Mouse (Mus musculus): ENCODE measurements around the gene Scnm1.

The Scnm1 gene

DNA sequence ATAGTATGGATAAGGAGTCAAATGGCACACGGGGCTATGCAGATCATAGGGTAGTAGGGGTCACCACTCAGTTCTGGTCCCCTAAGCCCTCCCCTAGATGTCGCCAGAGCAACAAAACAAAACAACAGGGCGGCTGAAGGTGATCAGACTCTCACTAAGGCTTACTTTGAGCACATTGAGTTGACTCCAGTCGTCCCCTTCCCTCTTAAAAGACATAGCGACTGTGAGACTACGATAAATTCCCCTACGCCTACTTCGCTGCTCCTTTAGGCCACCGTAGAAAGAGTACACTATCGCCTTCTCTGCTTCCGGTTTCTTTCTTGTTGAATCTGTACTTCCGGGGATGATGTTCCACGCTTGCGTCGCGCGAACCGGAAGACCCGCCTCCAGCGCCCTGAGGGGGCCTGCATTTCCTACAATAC, at the start of gene Scnm1, which contains the start of gene Lysmd1:
Scnm1 (minus strand) TSS at position 332 of the 422 bp plus-strand sequence.
Lysmd1 (plus strand) TSS at position 409 of the 422 bp plus-strand sequence.
- DNase-seq (ENCODE audit: low spot score in 2 of 2): peak; percentile 93 to 94

- no peak for DNase-seq (ENCODE audit: low spot score in 2 of 2)
Measured at GRCm38 (mm10) chr3:95181841-95182240, 48.0 kb upstream of the Scnm1 start.

GRCm38 (mm10) chr3:95179890-95180289, 46.1 kb upstream of the Scnm1 start:
- DNase-seq (ENCODE audit: low spot score in 2 of 2): no peak

DNA sequence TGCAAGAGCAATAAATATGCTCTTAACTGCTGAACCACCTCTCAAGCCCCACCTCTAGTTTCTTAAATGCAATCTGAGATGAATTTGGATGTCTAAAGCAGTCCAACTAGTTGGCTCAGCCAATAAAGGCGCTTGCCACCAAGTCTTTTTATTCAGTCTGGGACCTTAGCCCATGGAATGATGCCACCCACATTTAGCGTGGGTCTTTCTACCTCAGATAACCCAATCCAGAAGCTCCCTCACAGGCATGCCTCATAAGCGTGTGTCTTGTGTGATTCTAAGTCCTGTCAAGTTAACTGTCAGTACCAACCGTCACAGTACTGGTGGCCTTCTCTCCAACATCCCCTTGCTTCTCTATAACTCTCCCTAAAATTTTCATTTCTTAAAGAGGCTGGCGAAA, 45.1 kb upstream of the Scnm1 start:
- DNase-seq (ENCODE audit: low spot score in 2 of 2): no peak

GRCm38 (mm10) chr3:95177583-95177982, 43.8 kb upstream of the Scnm1 start:
- no peak for DNase-seq (ENCODE audit: low spot score in 2 of 2)

GRCm38 (mm10) chr3:95176500-95176899, 42.7 kb upstream of the Scnm1 start:
- no peak for DNase-seq (ENCODE audit: low spot score in 2 of 2)

DNA sequence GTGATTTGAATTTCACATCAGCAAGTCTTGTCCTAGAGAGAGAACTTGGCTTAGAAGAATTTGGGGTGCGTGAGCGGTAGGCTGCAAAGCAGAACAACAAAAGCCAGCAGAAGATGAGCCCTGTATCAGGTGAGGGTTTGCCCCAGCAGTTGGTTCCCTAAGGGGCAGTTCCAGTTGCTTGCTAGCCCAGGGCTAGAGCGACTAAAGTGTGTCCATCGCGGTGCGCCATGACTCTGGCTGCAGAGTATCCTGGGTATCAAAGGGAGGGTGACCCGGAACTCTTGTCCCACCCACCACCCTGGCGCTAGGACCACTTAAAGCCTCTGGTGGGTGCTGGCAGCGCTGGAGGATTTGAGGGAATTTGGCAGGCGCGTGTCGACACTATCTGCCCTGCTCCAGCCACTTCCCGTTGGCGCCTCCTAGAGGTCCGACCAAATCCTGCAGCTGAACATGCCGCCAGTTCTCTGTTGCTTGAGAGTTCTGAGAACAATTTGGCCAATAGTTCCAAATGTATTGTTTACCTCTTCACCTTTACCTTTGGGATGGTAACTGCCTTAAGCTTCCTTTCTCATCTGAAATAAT, 40.3 kb upstream of the Scnm1 start:
- DNase-seq (ENCODE audit: low spot score in 2 of 2): peak; percentile 52 to 86

- peak; percentile 13 to 26 for DNase-seq (ENCODE audit: low spot score in 2 of 2)
Measured at GRCm38 (mm10) chr3:95173256-95173949, 39.6 kb upstream of the Scnm1 start.

GRCm38 (mm10) chr3:95172526-95173255, 38.9 kb upstream of the Scnm1 start:
- DNase-seq (ENCODE audit: low spot score in 2 of 2): no peak

DNA sequence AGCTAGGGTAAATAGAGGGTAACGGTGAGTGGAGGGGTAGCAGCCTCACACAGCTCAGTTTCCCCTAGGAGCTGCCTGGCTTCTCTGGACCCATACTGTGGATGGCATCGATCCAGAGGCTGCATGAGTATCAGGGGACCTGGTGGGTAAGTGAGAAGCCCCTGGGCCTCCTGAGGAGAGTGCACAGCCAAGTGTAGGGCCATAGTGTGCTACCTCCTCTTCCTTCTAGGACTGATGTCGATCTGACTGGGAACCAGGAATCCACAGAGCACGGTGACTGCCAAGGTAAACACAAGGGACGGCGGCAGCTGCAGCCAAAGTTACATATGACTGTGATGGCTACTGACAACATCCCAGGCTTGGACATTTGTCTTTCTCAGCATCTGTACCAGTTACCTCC, 37.3 kb upstream of the Scnm1 start:
- no peak for DNase-seq (ENCODE audit: low spot score in 2 of 2)

DNA sequence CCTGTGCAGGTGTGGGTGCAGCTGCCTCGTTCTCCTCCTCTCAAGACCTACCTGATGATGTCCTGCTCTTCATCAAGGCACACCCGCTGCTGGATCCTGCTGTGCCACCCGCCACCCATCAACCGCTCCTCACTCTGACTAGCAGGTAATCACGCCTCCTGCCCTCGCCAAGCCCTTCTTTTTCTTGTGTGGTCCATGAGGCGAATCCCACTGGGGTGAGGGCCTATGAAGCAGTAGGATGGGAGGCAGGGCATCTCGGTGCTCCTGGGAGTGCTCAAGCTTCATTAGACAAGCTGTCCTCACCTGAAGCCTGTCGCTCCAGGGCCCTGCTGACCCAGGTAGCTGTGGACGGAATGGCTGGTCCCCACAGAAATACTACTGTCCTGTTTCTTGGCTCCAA, 36.2 kb upstream of the Scnm1 start:
- DNase-seq (ENCODE audit: low spot score in 2 of 2): no peak

DNA sequence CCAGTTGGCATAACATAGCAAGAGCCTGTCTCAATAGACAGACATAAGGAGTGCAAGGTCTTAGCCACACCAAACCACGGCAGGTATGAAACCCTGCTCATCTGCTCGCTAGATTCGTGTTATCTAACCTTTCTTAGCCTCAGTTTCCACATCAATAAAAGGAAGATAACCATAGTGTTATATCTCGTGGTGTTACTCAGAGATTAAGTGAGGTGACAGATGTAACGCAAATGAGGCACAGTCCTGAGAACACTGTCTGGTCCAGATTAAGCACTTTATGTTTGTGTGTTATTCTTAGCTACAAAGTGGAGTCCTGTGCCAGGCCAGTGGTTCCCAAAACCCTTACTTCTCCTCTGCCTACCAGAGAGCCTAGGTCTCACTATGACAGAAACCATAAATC, 31.0 kb upstream of the Scnm1 start:
- no peak for DNase-seq (ENCODE audit: low spot score in 2 of 2)

DNA sequence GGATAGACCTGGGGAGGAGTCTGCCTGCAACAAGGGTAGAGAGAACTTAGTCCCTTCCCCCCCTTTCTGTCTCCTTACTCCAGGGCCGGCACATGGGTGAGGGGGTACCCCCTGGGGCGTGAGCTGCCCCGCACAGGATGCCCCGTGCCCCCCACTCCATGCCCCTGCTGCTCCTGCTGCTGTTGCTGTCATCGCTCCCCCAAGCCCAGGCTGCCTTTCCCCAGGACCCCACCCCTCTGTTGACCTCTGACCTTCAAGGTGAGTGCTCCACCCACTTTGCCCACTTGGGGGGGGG, 30.4 kb upstream of the Scnm1 start:
- no peak for DNase-seq (ENCODE audit: low spot score in 2 of 2)

- peak in 1 of 2 experiments; percentile 14 for DNase-seq (ENCODE audit: low spot score in 2 of 2)
Measured at GRCm38 (mm10) chr3:95163419-95164255, 29.8 kb upstream of the Scnm1 start.

DNA sequence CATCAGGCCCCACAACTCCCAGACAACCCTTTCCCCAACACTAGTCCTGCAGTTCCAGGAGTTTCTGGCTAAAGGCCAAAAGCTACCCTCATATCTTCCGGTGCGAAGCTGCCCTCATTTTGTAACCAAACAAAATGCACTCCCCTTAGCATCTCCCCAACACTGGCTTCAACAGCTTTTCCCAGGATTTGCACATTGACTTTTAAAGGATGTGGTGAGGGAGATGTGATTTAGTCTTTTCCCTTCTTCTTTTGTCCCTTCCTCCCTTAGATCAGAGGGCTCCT, 28.5 kb upstream of the Scnm1 start:
- DNase-seq (ENCODE audit: low spot score in 2 of 2): no peak

- no peak for DNase-seq (ENCODE audit: low spot score in 2 of 2)
Measured at GRCm38 (mm10) chr3:95161618-95162344, 28.0 kb upstream of the Scnm1 start.

- DNase-seq (ENCODE audit: low spot score in 2 of 2): no peak
Measured at GRCm38 (mm10) chr3:95161041-95161551, 27.3 kb upstream of the Scnm1 start.

GRCm38 (mm10) chr3:95159987-95160963, 26.5 kb upstream of the Scnm1 start, which contains the start of gene Sema6c:
Gene Sema6c, plus strand, starts transcription at chr3:95160457.
- DNase-seq (ENCODE audit: low spot score in 2 of 2): peak; percentile 91 to 93

- DNase-seq (ENCODE audit: low spot score in 2 of 2): no peak
Measured at GRCm38 (mm10) chr3:95159511-95159986, 25.7 kb upstream of the Scnm1 start.

- no peak for DNase-seq (ENCODE audit: low spot score in 2 of 2)
Measured at GRCm38 (mm10) chr3:95153874-95154273, 20.1 kb upstream of the Scnm1 start.
